Mouse (Mus musculus): Measurements from ENCODE around the gene Igsf10. TPM values are rescaled to one million over a fixed set of nuclear protein-coding genes. Genes with fewer than 3 reads are reported as not detected.
"Not testable (repeated sequence)": the region's sequence is repeated elsewhere in the genome, so short reads cannot be mapped to it uniquely, and the experiment has no call there.

Igsf10 gene
- 32.7 and 35.1 TPM in 2 replicates for polyA plus RNA-seq (2015; fragmentation: Nextera tagmentation; extraction: Ambion mirVana)

GRCm38 (mm10) chr3:59344065-59344905, at the start of gene Igsf10:
Igsf10 (minus strand) TSS chr3:59344394.
- peak within 1 kb of the TSS; percentile 42 for H3K9ac ChIP-seq
- no peaks in the 10 kb centered on the region for H3K27me3 ChIP-seq
- peak; percentile 87 for ATAC-seq (ENCODE audit: insufficient number of reproducible peaks, low FRiP score, low TSS enrichment, low read depth)
- H3K4me1 ChIP-seq = 0 out of 2 replicates have a peak, but pooled peaks cover 3% of the 10 kb centered on the region
- peaks cover 10% of the 10 kb centered on the region for H3K36me3 ChIP-seq
- H3K27ac ChIP-seq = peak within 1 kb of the TSS; percentile 87
- peak within 1 kb of the TSS; percentile 54 for H3K4me2 ChIP-seq
- peak within 1 kb of the TSS; percentile 62 for H3K4me3 ChIP-seq
- WGBS = 3% methylated on average over 23 of the region's 23 CpGs
- H3K9me3 ChIP-seq = no peaks in the 10 kb centered on the region

GRCm38 (mm10) chr3:59385553-59385952, 41.4 kb upstream of the Igsf10 start:
- no peaks in the 10 kb centered on the region for H3K9me3 ChIP-seq
- no peaks in the 10 kb centered on the region for H3K27me3 ChIP-seq
- H3K4me1 ChIP-seq = no peaks in the 10 kb centered on the region
- H3K4me3 ChIP-seq = no peak overlapping the region
- H3K9ac ChIP-seq = no peak overlapping the region
- H3K36me3 ChIP-seq = no peaks in the 10 kb centered on the region
- 44% methylated on average over 1 of the region's 1 CpGs for WGBS
- H3K27ac ChIP-seq = peak overlapping the region; percentile 54
- no peak for ATAC-seq (ENCODE audit: insufficient number of reproducible peaks, low FRiP score, low TSS enrichment, low read depth)
- no peak overlapping the region for H3K4me2 ChIP-seq

- ATAC-seq (ENCODE audit: insufficient number of reproducible peaks, low FRiP score, low TSS enrichment, low read depth) = peak; percentile 62; the same call in 1 of the 2 replicates
- H3K4me2 ChIP-seq = no peak overlapping the region
- H3K9ac ChIP-seq = no peak overlapping the region
- 53% methylated on average over 3 of the region's 3 CpGs for WGBS
- no peaks in the 10 kb centered on the region for H3K4me1 ChIP-seq
- no peaks in the 10 kb centered on the region for H3K27me3 ChIP-seq
- no peak overlapping the region for H3K4me3 ChIP-seq
- no peaks in the 10 kb centered on the region for H3K36me3 ChIP-seq
- H3K27ac ChIP-seq = peak overlapping the region; percentile 54
- H3K9me3 ChIP-seq = no peaks in the 10 kb centered on the region
Observed at GRCm38 (mm10) chr3:59385000-59385399, 40.8 kb upstream of the Igsf10 start.

GRCm38 (mm10) chr3:59384321-59384720, 40.1 kb upstream of the Igsf10 start:
- Histone ChIP-seq H3K9ac (no peak overlapping the region), H3K4me2 (no peak overlapping the region), H3K9me3 (no peaks in the 10 kb centered on the region), H3K4me3 (no peak overlapping the region), H3K4me1 (no peaks in the 10 kb centered on the region), H3K27ac (peak overlapping the region; percentile 54), H3K27me3 (no peaks in the 10 kb centered on the region), H3K36me3 (no peaks in the 10 kb centered on the region)
- peak; percentile 71; the same call in 1 of the 2 replicates for ATAC-seq (ENCODE audit: insufficient number of reproducible peaks, low FRiP score, low TSS enrichment, low read depth)
- 37% methylated on average over 2 of the region's 2 CpGs for WGBS

- not testable (repeated sequence) for H3K4me2 ChIP-seq
Observed at GRCm38 (mm10) chr3:59378791-59379190, 34.6 kb upstream of the Igsf10 start.

GRCm38 (mm10) chr3:59361895-59362294, 17.7 kb upstream of the Igsf10 start:
- Histone ChIP-seq H3K4me1 (no peaks in the 10 kb centered on the region), H3K9ac (no peak overlapping the region), H3K36me3 (no peaks in the 10 kb centered on the region), H3K4me2 (no peak overlapping the region), H3K9me3 (no peaks in the 10 kb centered on the region), H3K4me3 (no peak overlapping the region), H3K27ac (0 out of 2 replicates have a peak overlapping the region, but pooled peaks have one; percentile 24), H3K27me3 (no peaks in the 10 kb centered on the region)
- 29% methylated on average over 1 of the region's 1 CpGs for WGBS
- no peak for ATAC-seq (ENCODE audit: insufficient number of reproducible peaks, low FRiP score, low TSS enrichment, low read depth)

More at GRCm38 (mm10) chr3:59378791-59379190, 34.6 kb upstream of the Igsf10 start:
- not testable (repeated sequence) for ATAC-seq (ENCODE audit: insufficient number of reproducible peaks, low FRiP score, low TSS enrichment, low read depth); H3K36me3 ChIP-seq; H3K27me3 ChIP-seq; H3K27ac ChIP-seq; H3K9ac ChIP-seq; H3K4me3 ChIP-seq; H3K4me1 ChIP-seq; H3K9me3 ChIP-seq
- 84% methylated on average over 1 of the region's 1 CpGs for WGBS

GRCm38 (mm10) chr3:59360102-59360501, 15.9 kb upstream of the Igsf10 start:
- Histone ChIP-seq H3K9me3 (no peaks in the 10 kb centered on the region), H3K27ac (no peak overlapping the region), H3K4me3 (no peak overlapping the region), H3K4me2 (no peak overlapping the region), H3K36me3 (no peaks in the 10 kb centered on the region), H3K9ac (no peak overlapping the region), H3K4me1 (no peaks in the 10 kb centered on the region), H3K27me3 (no peaks in the 10 kb centered on the region)
- no peak for ATAC-seq (ENCODE audit: insufficient number of reproducible peaks, low FRiP score, low TSS enrichment, low read depth)

- 68% methylated on average over 3 of the region's 3 CpGs for WGBS
- ATAC-seq (ENCODE audit: insufficient number of reproducible peaks, low FRiP score, low TSS enrichment, low read depth) = no peak
- Histone ChIP-seq H3K4me2 (no peak overlapping the region), H3K9ac (no peak overlapping the region), H3K9me3 (no peaks in the 10 kb centered on the region), H3K36me3 (no peaks in the 10 kb centered on the region), H3K4me1 (no peaks in the 10 kb centered on the region), H3K27ac (no peak overlapping the region), H3K27me3 (no peaks in the 10 kb centered on the region), H3K4me3 (no peak overlapping the region)
Observed at GRCm38 (mm10) chr3:59354156-59354555, 10.0 kb upstream of the Igsf10 start.

- H3K27ac ChIP-seq = no peak overlapping the region
- H3K9ac ChIP-seq = no peak overlapping the region
- ATAC-seq (ENCODE audit: insufficient number of reproducible peaks, low FRiP score, low TSS enrichment, low read depth) = no peak
- no peaks in the 10 kb centered on the region for H3K27me3 ChIP-seq
- H3K9me3 ChIP-seq = no peaks in the 10 kb centered on the region
- H3K36me3 ChIP-seq = no peaks in the 10 kb centered on the region
- H3K4me2 ChIP-seq = no peak overlapping the region
- H3K4me3 ChIP-seq = no peak overlapping the region
- H3K4me1 ChIP-seq = no peaks in the 10 kb centered on the region
Observed at GRCm38 (mm10) chr3:59351768-59352167, 7.6 kb upstream of the Igsf10 start.

GRCm38 (mm10) chr3:59343026-59343425, 1.2 kb downstream of the Igsf10 start:
- Histone ChIP-seq H3K27me3 (no peaks in the 10 kb centered on the region), H3K36me3 (peaks cover 12% of the 10 kb centered on the region), H3K4me1 (0 out of 2 replicates have a peak, but pooled peaks cover 3% of the 10 kb centered on the region), H3K9ac (peak overlapping the region; percentile 20; the same call in 1 of the 2 replicates), H3K27ac (peak overlapping the region; percentile 87), H3K4me3 (peak overlapping the region; percentile 62), H3K4me2 (peak overlapping the region; percentile 54), H3K9me3 (no peaks in the 10 kb centered on the region)
- 31% methylated on average over 4 of the region's 4 CpGs for WGBS
- ATAC-seq (ENCODE audit: insufficient number of reproducible peaks, low FRiP score, low TSS enrichment, low read depth) = 0 out of 2 replicates have a peak, but pooled peaks have one; percentile 42

- peak overlapping the region; percentile 28 for H3K4me2 ChIP-seq
- no peaks in the 10 kb centered on the region for H3K9me3 ChIP-seq
- 0 out of 2 replicates have a peak, but pooled peaks cover 3% of the 10 kb centered on the region for H3K4me1 ChIP-seq
- peaks cover 13% of the 10 kb centered on the region for H3K36me3 ChIP-seq
- peak overlapping the region; percentile 19 for H3K4me3 ChIP-seq
- no peak for ATAC-seq (ENCODE audit: insufficient number of reproducible peaks, low FRiP score, low TSS enrichment, low read depth)
- no peak overlapping the region for H3K9ac ChIP-seq
- 56% methylated on average over 11 of the region's 11 CpGs for WGBS
- H3K27ac ChIP-seq = no peak overlapping the region
- H3K27me3 ChIP-seq = no peaks in the 10 kb centered on the region
Observed at GRCm38 (mm10) chr3:59341647-59342427, 2.4 kb downstream of the Igsf10 start.

- Histone ChIP-seq H3K9me3 (no peaks in the 10 kb centered on the region), H3K27me3 (no peaks in the 10 kb centered on the region), H3K4me3 (no peak overlapping the region), H3K4me2 (no peak overlapping the region), H3K36me3 (peaks cover 61% of the 10 kb centered on the region), H3K27ac (no peak overlapping the region), H3K9ac (no peak overlapping the region), H3K4me1 (no peaks in the 10 kb centered on the region)
- ATAC-seq (ENCODE audit: insufficient number of reproducible peaks, low FRiP score, low TSS enrichment, low read depth) = no peak
- WGBS = 95% methylated on average over 2 of the region's 2 CpGs
Observed at GRCm38 (mm10) chr3:59328526-59328925, 15.7 kb downstream of the Igsf10 start.

All from limb, embryonic 15.5 days (tissue).